Mouse (Mus musculus): Measurements from ENCODE around the gene Cmss1. TPM values are rescaled to one million over a fixed set of nuclear protein-coding genes. Genes with fewer than 3 reads are reported as not detected.
A peak's percentile ranks its signal among the peaks of the same experiment; 100 is the strongest.

The Cmss1 gene
- polyA plus RNA-seq, 1 experiment from 2014 or later, result 41.0 TPM

DNA sequence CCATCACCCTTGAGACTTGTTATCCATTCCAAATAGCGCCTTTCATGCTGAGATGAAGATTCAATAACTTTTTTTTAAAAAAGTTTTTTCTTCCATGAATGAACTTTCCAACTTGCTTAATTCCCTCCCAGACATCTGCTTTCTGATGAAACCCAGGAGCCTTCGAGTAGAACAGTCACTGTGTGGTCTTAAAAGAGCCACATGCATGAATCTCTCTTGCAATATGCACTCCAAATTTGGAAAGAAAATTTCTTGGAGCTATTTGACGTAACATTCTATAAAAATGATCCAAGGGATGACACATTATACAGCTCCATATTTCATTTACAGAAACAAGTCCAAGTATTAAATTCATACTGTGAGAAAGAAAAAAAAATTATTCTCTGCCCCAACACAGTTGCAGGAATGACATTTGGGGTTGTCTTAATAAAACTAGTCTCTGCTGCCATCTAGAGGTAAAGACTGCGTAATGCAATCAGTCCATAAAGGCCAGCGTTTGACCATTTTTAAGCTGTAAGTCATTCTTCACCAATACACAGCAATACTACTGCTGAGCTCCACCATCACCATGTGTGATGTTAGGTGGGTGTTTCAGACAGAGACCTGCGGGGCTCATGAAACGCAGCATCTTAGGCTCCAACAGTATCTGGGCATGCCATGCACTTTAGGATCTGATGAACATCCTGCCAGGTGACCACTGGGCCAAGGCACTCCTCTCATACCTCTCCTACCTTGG is 13.1 kb downstream of the Cmss1 start:
- ATAC-seq (peak; percentile 65), DNase-seq (ENCODE audit: low spot score) (peak; percentile 85)
- H3K36me3 ChIP-seq (ENCODE audit: control insufficient read depth, insufficient read depth, low read length), result no peaks in the 10 kb centered on the region
- no peak overlapping the region for H3K4me2 ChIP-seq (ENCODE audit: low read length)
- no peaks in the 10 kb centered on the region for H3K27me3 ChIP-seq (replicated peaks; ENCODE audit: control insufficient read depth, insufficient read depth, low read length)
- H3K27ac ChIP-seq (ENCODE audit: low read depth, low read length), result no peak overlapping the region
- H3K4me1 ChIP-seq (ENCODE audit: control insufficient read depth, insufficient read depth, low read length), result no peaks in the 10 kb centered on the region
- WGBS, result 42% methylated on average over 7 of the region's 7 CpGs
- no peaks in the 10 kb centered on the region for H3K9me3 ChIP-seq (replicated peaks; ENCODE audit: control insufficient read depth, low read length)
- H3K9ac ChIP-seq (ENCODE audit: low read length), result no peak overlapping the region
- no peak overlapping the region for H3K4me3 ChIP-seq (ENCODE audit: low read depth, low read length)

DNA sequence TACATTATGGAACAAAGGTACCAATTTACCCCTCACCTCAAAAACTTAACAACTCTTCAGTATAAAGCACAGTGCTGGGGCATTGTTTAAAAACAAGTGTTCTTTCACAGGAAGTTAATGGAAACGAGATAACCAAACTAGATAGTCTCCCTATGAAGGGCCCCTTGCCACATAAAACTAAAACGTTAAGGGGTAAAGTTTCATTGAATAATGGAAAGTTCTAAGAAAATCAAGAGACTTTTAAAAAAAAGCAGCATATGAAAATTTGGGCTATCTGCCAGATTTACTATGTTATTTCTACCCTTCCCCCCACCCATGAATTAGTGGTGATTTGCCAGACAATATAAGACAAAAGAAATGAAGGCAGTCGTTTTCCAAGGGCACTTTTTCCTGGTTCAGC is 21.5 kb downstream of the Cmss1 start:
- 53% methylated on average over 3 of the region's 3 CpGs for WGBS
- no peak overlapping the region for H3K27ac ChIP-seq (ENCODE audit: low read depth, low read length)
- ATAC-seq, result no peak

DNA sequence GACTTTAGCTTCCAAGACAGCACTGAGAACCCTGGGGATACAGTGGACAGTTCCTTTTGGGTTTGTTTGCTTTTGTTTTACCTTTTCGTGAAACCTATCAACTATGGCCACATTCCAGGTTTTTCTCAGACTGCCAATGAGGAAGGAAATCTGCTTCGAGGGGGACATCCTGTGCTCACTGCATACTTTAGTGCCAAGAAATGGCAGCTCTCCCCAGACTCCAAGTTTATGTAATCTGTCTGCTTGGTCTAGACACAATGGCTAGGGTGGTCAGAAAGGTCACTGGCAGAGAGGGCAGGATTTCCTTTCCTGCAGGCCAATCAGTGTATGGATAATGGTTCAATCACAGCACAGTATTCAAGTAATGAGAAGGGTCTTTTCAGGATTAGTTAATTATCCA is 24.7 kb downstream of the Cmss1 start:
- Histone ChIP-seq H3K4me2 (ENCODE audit: low read length) (no peak overlapping the region), H3K4me3 (ENCODE audit: low read depth, low read length) (no peak overlapping the region), H3K27ac (ENCODE audit: low read depth, low read length) (no peak overlapping the region), H3K36me3 (ENCODE audit: control insufficient read depth, insufficient read depth, low read length) (no peaks in the 10 kb centered on the region), H3K27me3 (replicated peaks; ENCODE audit: control insufficient read depth, insufficient read depth, low read length) (no peaks in the 10 kb centered on the region), H3K4me1 (ENCODE audit: control insufficient read depth, insufficient read depth, low read length) (no peaks in the 10 kb centered on the region), H3K9ac (ENCODE audit: low read length) (no peak overlapping the region), H3K9me3 (replicated peaks; ENCODE audit: control insufficient read depth, low read length) (no peaks in the 10 kb centered on the region)
- 73% methylated on average over 2 of the region's 2 CpGs for WGBS
- no peak for ATAC-seq
- no peak for DNase-seq (ENCODE audit: low spot score)

More for the DNA sequence above, 21.5 kb downstream of the Cmss1 start:
- Histone ChIP-seq H3K9me3 (replicated peaks; ENCODE audit: control insufficient read depth, low read length) (no peaks in the 10 kb centered on the region), H3K27me3 (replicated peaks; ENCODE audit: control insufficient read depth, insufficient read depth, low read length) (no peaks in the 10 kb centered on the region), H3K9ac (ENCODE audit: low read length) (no peak overlapping the region), H3K36me3 (ENCODE audit: control insufficient read depth, insufficient read depth, low read length) (no peaks in the 10 kb centered on the region), H3K4me1 (ENCODE audit: control insufficient read depth, insufficient read depth, low read length) (no peaks in the 10 kb centered on the region), H3K4me3 (ENCODE audit: low read depth, low read length) (no peak overlapping the region), H3K4me2 (ENCODE audit: low read length) (no peak overlapping the region)
- DNase-seq (ENCODE audit: low spot score), result no peak

DNA sequence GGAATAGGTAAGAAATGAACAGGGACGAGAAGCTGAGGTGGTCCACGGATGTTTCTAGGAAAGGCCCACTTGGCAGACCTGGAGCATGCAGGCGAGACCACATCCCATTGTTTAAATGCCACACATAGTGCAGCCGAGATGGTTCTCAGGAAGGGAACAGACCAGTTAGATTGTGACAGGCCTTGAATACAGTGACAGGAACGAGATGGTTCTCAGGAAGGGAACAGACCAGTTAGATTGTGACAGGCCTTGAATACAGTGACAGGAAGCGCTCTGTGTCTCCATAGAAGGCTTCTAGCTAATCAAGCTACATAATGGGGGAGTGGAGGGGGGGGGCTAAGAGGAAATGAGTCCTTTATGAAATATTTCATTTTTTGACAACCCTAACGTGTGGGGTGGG is 26.6 kb downstream of the Cmss1 start:
- Histone ChIP-seq H3K36me3 (ENCODE audit: control insufficient read depth, insufficient read depth, low read length) (no peaks in the 10 kb centered on the region), H3K4me2 (ENCODE audit: low read length) (no peak overlapping the region), H3K9ac (ENCODE audit: low read length) (no peak overlapping the region), H3K9me3 (replicated peaks; ENCODE audit: control insufficient read depth, low read length) (no peaks in the 10 kb centered on the region), H3K27me3 (replicated peaks; ENCODE audit: control insufficient read depth, insufficient read depth, low read length) (no peaks in the 10 kb centered on the region), H3K4me3 (ENCODE audit: low read depth, low read length) (no peak overlapping the region), H3K27ac (ENCODE audit: low read depth, low read length) (no peak overlapping the region), H3K4me1 (ENCODE audit: control insufficient read depth, insufficient read depth, low read length) (0 out of 2 replicates have a peak, but pooled peaks cover 3% of the 10 kb centered on the region)
- ATAC-seq (no peak), DNase-seq (ENCODE audit: low spot score) (no peak)
- WGBS, result 66% methylated on average over 7 of the region's 7 CpGs

DNA sequence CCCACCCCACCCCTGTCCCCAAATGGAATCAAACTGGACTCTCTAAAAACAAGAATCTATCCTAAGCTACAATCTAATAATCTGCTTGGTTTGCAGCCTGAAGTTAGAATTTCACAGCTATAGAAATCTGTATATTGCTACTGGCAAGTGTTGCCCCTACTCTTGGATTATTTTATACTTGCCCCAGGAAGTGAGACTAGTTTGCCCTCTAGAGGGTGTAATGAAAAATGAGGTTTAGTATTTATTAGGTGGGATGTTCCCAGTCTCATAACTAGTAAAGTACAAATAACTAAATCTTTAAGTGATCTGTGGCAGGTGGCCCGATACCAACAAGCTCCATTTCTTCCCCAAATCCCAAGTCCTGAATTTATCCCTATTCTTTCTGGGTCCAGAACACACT is 29.1 kb downstream of the Cmss1 start:
- ATAC-seq, result no peak
- no peaks in the 10 kb centered on the region for H3K9me3 ChIP-seq (replicated peaks; ENCODE audit: control insufficient read depth, low read length)
- 90% methylated on average over 1 of the region's 1 CpGs for WGBS

DNA sequence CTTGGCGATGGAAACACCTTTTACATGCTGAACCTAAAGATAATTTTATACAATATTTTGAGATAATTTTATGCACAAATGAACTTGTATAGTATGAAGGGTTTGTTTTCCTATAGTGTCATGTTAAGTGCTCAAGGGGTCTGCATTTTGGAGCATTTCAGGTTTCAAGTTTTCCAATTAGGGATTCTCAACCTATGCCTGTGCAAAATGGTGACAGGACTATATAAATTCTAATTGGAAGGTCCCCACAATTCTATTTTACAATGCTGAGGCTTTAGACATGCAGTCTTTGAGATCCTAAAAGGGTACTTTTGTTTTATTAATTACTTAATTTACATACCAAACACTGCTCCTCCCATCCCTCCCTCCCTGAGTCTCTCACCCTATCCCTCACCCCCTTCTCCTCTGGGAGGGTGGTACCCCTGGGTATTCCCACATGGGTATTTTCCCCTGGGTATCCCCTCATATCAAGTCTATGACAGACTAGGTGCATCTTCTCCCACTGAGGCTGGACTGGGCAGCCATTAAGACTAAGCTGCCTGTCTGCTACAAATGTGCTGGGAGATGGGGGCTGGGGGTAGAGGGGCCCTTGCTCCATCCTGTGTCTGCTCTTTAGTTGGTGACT is 30.8 kb downstream of the Cmss1 start:
- Histone ChIP-seq H3K4me3 (ENCODE audit: low read depth, low read length) (no peak overlapping the region), H3K27ac (ENCODE audit: low read depth, low read length) (no peak overlapping the region), H3K4me2 (ENCODE audit: low read length) (no peak overlapping the region), H3K27me3 (replicated peaks; ENCODE audit: control insufficient read depth, insufficient read depth, low read length) (no peaks in the 10 kb centered on the region), H3K9ac (ENCODE audit: low read length) (no peak overlapping the region), H3K9me3 (replicated peaks; ENCODE audit: control insufficient read depth, low read length) (no peaks in the 10 kb centered on the region), H3K36me3 (ENCODE audit: control insufficient read depth, insufficient read depth, low read length) (no peaks in the 10 kb centered on the region), H3K4me1 (ENCODE audit: control insufficient read depth, insufficient read depth, low read length) (0 out of 2 replicates have a peak, but pooled peaks cover 3% of the 10 kb centered on the region)
- ATAC-seq, result peak; percentile 55; the same call in 1 of the 2 replicates
- peak; percentile 10 for DNase-seq (ENCODE audit: low spot score)
- 40% methylated on average over 1 of the region's 1 CpGs for WGBS

More for the DNA sequence above, 29.1 kb downstream of the Cmss1 start:
- Histone ChIP-seq H3K27ac (ENCODE audit: low read depth, low read length) (no peak overlapping the region), H3K4me1 (ENCODE audit: control insufficient read depth, insufficient read depth, low read length) (0 out of 2 replicates have a peak, but pooled peaks cover 3% of the 10 kb centered on the region), H3K4me2 (ENCODE audit: low read length) (no peak overlapping the region), H3K27me3 (replicated peaks; ENCODE audit: control insufficient read depth, insufficient read depth, low read length) (no peaks in the 10 kb centered on the region), H3K36me3 (ENCODE audit: control insufficient read depth, insufficient read depth, low read length) (no peaks in the 10 kb centered on the region), H3K4me3 (ENCODE audit: low read depth, low read length) (no peak overlapping the region), H3K9ac (ENCODE audit: low read length) (no peak overlapping the region)
- DNase-seq (ENCODE audit: low spot score), result no peak

DNA sequence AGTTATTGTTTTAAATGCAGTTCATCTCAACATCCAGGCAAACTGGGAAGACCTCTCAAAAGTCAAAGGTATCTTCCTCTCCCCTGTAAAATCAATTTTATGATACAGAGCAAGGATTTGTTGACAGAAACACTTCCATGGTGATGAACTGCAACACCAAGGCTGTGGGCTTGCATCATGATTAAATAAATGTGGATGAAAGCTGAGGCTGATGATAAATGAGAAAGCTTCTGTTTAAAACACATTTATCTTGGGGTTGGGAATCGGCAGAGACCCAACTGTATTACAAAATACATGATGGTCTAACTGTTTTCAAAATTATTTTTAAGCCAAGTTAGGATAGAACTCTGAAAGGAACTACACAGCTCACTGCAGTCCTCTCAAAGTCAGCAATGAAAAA is 32.8 kb downstream of the Cmss1 start:
- DNase-seq (ENCODE audit: low spot score) (no peak), ATAC-seq (no peak)
- H3K9me3 ChIP-seq (replicated peaks; ENCODE audit: control insufficient read depth, low read length), result no peaks in the 10 kb centered on the region
- no peak overlapping the region for H3K4me2 ChIP-seq (ENCODE audit: low read length)
- 0 out of 2 replicates have a peak, but pooled peaks cover 3% of the 10 kb centered on the region for H3K4me1 ChIP-seq (ENCODE audit: control insufficient read depth, insufficient read depth, low read length)
- 79% methylated on average over 1 of the region's 1 CpGs for WGBS
- no peaks in the 10 kb centered on the region for H3K36me3 ChIP-seq (ENCODE audit: control insufficient read depth, insufficient read depth, low read length)
- no peak overlapping the region for H3K4me3 ChIP-seq (ENCODE audit: low read depth, low read length)
- no peaks in the 10 kb centered on the region for H3K27me3 ChIP-seq (replicated peaks; ENCODE audit: control insufficient read depth, insufficient read depth, low read length)
- no peak overlapping the region for H3K9ac ChIP-seq (ENCODE audit: low read length)
- H3K27ac ChIP-seq (ENCODE audit: low read depth, low read length), result no peak overlapping the region

DNA sequence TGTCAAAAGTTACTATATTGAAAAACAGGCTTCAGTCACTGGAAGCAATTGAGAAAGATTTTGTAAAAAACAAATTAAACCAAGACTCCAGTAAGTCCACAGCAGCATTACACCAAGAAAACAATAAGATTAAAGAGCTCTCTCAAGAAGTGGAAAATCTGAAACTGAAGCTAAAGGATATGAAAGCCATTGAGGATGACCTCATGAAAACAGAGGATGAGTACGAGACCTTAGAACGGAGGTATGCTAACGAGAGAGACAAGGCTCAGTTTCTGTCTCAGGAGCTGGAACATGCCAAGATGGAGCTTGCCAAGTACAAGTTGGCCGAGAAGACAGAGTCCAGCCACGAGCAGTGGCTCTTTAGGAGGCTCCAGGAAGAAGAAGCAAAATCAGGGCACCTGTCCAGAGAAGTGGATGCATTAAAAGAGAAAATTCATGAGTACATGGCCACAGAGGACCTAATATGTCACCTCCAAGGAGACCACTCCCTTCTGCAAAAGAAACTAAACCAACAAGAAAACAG is 35.8 kb downstream of the Cmss1 start:
- Histone ChIP-seq H3K27me3 (replicated peaks; ENCODE audit: control insufficient read depth, insufficient read depth, low read length) (no peaks in the 10 kb centered on the region), H3K36me3 (ENCODE audit: control insufficient read depth, insufficient read depth, low read length) (no peaks in the 10 kb centered on the region), H3K9ac (ENCODE audit: low read length) (no peak overlapping the region), H3K4me1 (ENCODE audit: control insufficient read depth, insufficient read depth, low read length) (0 out of 2 replicates have a peak, but pooled peaks cover under 1% of the 10 kb centered on the region), H3K4me2 (ENCODE audit: low read length) (no peak overlapping the region), H3K27ac (ENCODE audit: low read depth, low read length) (no peak overlapping the region), H3K9me3 (replicated peaks; ENCODE audit: control insufficient read depth, low read length) (no peaks in the 10 kb centered on the region), H3K4me3 (ENCODE audit: low read depth, low read length) (no peak overlapping the region)
- WGBS, result 70% methylated on average over 5 of the region's 5 CpGs
- no peak for DNase-seq (ENCODE audit: low spot score)
- no peak for ATAC-seq
